Mouse (Mus musculus): ENCODE results near the gene Ltb. TPM values are rescaled to one million over a fixed set of nuclear protein-coding genes. Genes with fewer than 3 reads are reported as not detected.

Ltb gene
- polyA plus RNA-seq, 1 experiment = 0.05 TPM

DNA sequence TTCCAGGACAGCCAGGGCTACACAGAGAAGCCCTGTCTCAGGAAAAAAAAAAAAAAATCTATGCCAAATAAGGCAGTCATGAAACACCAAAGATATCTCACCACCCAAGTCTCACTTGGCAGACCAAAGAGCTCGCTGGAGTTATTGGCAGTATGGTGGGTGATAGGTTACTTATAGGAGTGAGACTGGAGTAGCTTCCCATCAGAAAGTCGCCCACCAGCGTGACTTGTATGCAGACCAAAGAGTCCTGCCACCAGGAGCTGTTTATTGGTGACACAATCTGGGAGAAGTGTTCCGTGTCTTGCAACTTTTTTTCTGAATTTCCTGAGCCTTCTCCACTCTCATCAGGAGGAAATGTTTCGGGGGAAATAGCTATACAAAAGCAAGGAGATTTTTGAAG is 45.5 kb downstream of the Ltb start:
- Histone ChIP-seq H3K27me3 (ENCODE audit: control insufficient read depth, insufficient read depth, insufficient read length) (no peaks in the 10 kb centered on the region), H3K4me2 (ENCODE audit: low read depth) (no peak overlapping the region), H3ac (ENCODE audit: control insufficient read depth, insufficient read length) (no peak overlapping the region), H3K4me3 (no peak overlapping the region), H3K36me3 (ENCODE audit: control insufficient read depth, insufficient read depth) (peaks cover 14% of the 10 kb centered on the region), H3K79me2 (ENCODE audit: control insufficient read depth, insufficient read depth) (peaks cover 30% of the 10 kb centered on the region)
- TF ChIP-seq TCF12 (IDR thresholded peaks at IDR 0.05; ENCODE audit: insufficient read depth, poor library complexity, severe bottlenecking) = no peak
- TF ChIP-seq MAX (IDR thresholded peaks at IDR 0.05; ENCODE audit: low read depth) = no peak
- TF ChIP-seq MYOD1 (IDR thresholded peaks at IDR 0.05; ENCODE audit: control insufficient read depth in 1 of 3, insufficient read length in 2 of 3, low read depth in 2 of 3) = no peak
- no peak for TF ChIP-seq MYOG (IDR thresholded peaks at IDR 0.05; ENCODE audit: control insufficient read depth in 1 of 3, insufficient read depth in 1 of 3, insufficient read length in 2 of 3, low read depth in 2 of 3)

DNA sequence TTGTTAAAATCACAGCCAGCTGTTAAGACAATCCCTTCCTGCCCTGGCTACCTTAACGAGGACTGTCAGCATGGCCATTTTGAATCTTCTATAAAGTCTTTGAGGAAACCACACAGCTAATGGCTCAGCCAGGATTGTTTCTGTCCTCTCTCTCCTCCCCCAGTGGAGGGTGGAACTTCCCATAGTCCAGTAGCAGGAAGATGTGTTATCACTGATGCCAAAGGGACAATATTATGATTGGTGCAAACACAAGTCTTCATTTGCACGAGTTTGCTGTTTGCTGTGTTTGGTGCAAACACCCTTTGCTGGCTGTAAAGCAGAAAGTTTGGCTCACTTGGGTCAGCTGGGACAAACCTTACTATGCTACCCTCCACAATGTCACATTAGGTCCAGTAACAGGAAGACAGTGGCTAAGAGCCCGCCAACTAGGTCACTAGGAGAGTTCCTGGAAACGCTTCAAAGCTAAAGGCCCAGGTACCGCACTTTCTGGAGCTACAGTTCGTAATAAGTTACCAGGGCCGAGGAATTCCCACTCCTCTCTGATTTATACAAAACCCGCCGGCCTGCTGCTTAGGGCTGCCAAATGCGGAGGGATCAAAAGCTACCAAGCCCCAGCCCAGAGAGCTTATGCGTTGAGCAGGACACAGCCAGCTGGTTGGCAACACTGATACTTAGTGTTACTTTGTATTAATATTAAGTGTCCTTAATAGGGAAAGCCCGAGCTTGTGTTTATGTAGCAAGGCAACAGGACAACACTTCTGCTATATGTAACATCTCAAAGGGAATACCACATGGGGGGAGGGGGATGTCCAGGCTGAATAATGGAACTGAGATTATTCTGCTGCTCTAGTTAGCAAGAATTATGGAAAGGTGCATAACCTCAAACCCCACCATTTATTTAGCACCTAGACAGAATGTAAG is 46.4 kb downstream of the Ltb start:
- no peaks in the 10 kb centered on the region for H3K27me3 ChIP-seq (ENCODE audit: control insufficient read depth, insufficient read depth, insufficient read length)
- H3ac ChIP-seq (ENCODE audit: control insufficient read depth, insufficient read length) = no peak overlapping the region
- H3K4me2 ChIP-seq (ENCODE audit: low read depth) = peak overlapping the region; percentile 85
- no peak for TF ChIP-seq POLR2A (IDR thresholded peaks at IDR 0.05; ENCODE audit: insufficient read length, low read depth)
- TF ChIP-seq REST (IDR thresholded peaks at IDR 0.05; ENCODE audit: insufficient read depth, insufficient read length) = no peak
- TF ChIP-seq TCF3 (IDR thresholded peaks at IDR 0.05; ENCODE audit: insufficient read length, low read depth) = no peak
- TF ChIP-seq CEBPB (IDR thresholded peaks at IDR 0.05; ENCODE audit: insufficient read depth, poor library complexity, severe bottlenecking) = no peak
- TF ChIP-seq MYOG (IDR thresholded peaks at IDR 0.05; ENCODE audit: control insufficient read depth in 1 of 3, insufficient read depth in 1 of 3, insufficient read length in 2 of 3, low read depth in 2 of 3) = no peak
- no peak for TF ChIP-seq USF1 (IDR thresholded peaks at IDR 0.05; ENCODE audit: low read depth)
- no peak for TF ChIP-seq E2F4 (IDR thresholded peaks at IDR 0.05; ENCODE audit: insufficient read depth)
- TF ChIP-seq MYOD1 (IDR thresholded peaks at IDR 0.05; ENCODE audit: control insufficient read depth in 1 of 3, insufficient read length in 2 of 3, low read depth in 2 of 3) = no peak
- TF ChIP-seq SRF (IDR thresholded peaks at IDR 0.05; ENCODE audit: control insufficient read depth, insufficient read length, low read depth) = no peak
- no peak for TF ChIP-seq TCF12 (IDR thresholded peaks at IDR 0.05; ENCODE audit: insufficient read depth, poor library complexity, severe bottlenecking)
- no peak for TF ChIP-seq MAX (IDR thresholded peaks at IDR 0.05; ENCODE audit: low read depth)
- TF ChIP-seq POLR2AphosphoS2 (IDR thresholded peaks at IDR 0.05; ENCODE audit: insufficient read length, low read depth) = no peak
- peak overlapping the region; percentile 96 for H3K4me3 ChIP-seq
- H3K36me3 ChIP-seq (ENCODE audit: control insufficient read depth, insufficient read depth) = peaks cover 23% of the 10 kb centered on the region
- peaks cover 38% of the 10 kb centered on the region for H3K79me2 ChIP-seq (ENCODE audit: control insufficient read depth, insufficient read depth)

DNA sequence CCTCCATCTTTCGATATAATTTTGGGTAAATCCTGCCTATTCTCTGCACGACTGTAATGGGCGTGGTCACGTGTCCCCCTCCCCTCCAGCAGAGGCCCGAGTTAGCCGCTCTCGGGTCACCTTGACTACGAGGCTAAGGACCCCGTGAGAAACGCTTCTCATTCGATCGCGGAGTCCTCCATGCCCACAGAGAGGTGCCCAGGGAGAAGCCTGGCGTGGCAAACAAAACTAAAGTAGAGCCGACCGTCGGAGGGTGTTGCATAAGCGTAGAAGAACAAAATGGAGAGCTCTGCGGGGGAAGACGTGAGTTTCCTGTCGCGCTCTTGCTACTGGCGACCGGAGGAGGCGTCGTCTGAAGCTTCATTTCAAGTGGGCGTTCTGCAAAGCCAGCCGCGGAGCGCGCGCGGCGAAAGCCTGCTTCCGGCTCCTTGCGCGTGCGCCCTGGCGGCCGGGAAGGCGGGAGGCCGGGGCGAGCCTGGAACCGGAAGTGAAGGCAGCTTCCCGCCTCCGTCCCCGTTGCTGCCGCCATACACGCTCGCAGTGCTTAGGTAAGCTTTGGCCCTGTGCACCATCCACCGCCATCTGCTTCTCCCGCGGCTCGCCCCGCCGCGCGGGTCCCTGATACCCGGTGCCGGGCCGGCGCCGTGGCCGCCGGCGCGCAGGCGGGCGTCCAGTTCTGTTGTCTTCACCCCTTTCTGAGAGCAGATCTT is 47.2 kb downstream of the Ltb start, which contains the start of gene Ddx39b:
Ddx39b (plus strand) TSS at position 442 of the 710 bp plus-strand sequence.
- peaks cover 46% of the 10 kb centered on the region for H3K79me2 ChIP-seq (ENCODE audit: control insufficient read depth, insufficient read depth)
- H3ac ChIP-seq (ENCODE audit: control insufficient read depth, insufficient read length) = peak within 1 kb of the TSS; percentile 67
- no peaks in the 10 kb centered on the region for H3K27me3 ChIP-seq (ENCODE audit: control insufficient read depth, insufficient read depth, insufficient read length)
- peak; percentile 60 for TF ChIP-seq E2F4 (IDR thresholded peaks at IDR 0.05; ENCODE audit: insufficient read depth)
- TF ChIP-seq MAX (IDR thresholded peaks at IDR 0.05; ENCODE audit: low read depth) = peak; percentile 94
- peak; percentile 98 for TF ChIP-seq POLR2A (IDR thresholded peaks at IDR 0.05; ENCODE audit: insufficient read length, low read depth)
- peak; percentile 97 for TF ChIP-seq POLR2AphosphoS2 (IDR thresholded peaks at IDR 0.05; ENCODE audit: insufficient read length, low read depth)
- TF ChIP-seq USF1 (IDR thresholded peaks at IDR 0.05; ENCODE audit: low read depth) = peak; percentile 96
- TF ChIP-seq CEBPB (IDR thresholded peaks at IDR 0.05; ENCODE audit: insufficient read depth, poor library complexity, severe bottlenecking) = no peak
- TF ChIP-seq MYOD1 (IDR thresholded peaks at IDR 0.05; ENCODE audit: control insufficient read depth in 1 of 3, insufficient read length in 2 of 3, low read depth in 2 of 3) = no peak
- TF ChIP-seq REST (IDR thresholded peaks at IDR 0.05; ENCODE audit: insufficient read depth, insufficient read length) = peak; percentile 60
- H3K4me2 ChIP-seq (ENCODE audit: low read depth) = peak within 1 kb of the TSS; percentile 94
- peaks cover 30% of the 10 kb centered on the region for H3K36me3 ChIP-seq (ENCODE audit: control insufficient read depth, insufficient read depth)
- H3K4me3 ChIP-seq = peak within 1 kb of the TSS; percentile 96

DNA sequence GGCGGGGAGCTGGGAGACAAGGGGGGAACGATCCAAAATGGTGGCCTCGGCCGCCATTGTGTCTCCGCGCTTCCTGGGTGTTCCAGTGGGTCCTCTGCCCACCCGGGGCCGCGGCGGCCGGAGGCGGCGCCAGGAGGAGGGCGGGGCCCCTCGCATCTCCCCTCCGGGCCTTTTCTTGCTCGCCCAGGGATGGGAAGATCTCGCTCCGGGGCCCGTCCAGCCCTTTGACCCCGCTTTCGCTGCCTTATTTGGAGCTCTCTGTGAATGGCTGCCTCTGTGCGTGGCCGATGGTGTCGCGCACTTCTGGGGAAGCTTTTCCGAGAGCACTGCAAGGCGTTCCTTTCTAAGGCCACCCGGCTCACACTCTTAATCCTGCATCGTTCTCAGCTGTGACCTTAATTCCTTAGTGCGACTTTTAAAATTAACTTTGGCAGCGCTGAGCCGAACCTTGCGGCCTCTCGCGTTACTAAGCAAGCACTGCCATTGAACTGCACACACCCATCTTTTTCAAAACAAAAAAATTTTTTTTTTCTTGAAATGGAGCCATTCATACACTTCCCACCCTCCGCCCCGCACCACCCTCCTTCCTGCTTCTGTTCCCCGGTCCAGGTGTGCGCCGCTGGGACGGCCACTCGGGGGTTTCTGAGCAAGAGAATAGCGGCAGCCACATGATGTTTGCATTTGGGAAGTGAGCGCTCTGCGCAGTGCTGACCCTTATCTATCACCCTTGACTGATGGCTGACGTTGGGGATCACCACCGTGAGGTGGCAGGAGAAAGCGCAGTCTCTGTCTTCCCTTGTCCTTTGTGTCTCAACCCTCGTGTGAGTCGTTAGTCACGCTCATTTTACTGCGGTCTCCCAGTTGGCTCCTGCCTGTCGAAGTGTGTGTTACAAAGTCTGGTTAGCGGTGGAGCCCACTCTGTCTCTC is 48.0 kb downstream of the Ltb start:
- peaks cover 38% of the 10 kb centered on the region for H3K36me3 ChIP-seq (ENCODE audit: control insufficient read depth, insufficient read depth)
- TF ChIP-seq MYOG (IDR thresholded peaks at IDR 0.05; ENCODE audit: control insufficient read depth in 1 of 3, insufficient read depth in 1 of 3, insufficient read length in 2 of 3, low read depth in 2 of 3) (no peak), SRF (IDR thresholded peaks at IDR 0.05; ENCODE audit: control insufficient read depth, insufficient read length, low read depth) (peak; percentile 84), USF1 (IDR thresholded peaks at IDR 0.05; ENCODE audit: low read depth) (no peak), REST (IDR thresholded peaks at IDR 0.05; ENCODE audit: insufficient read depth, insufficient read length) (no peak), POLR2AphosphoS2 (IDR thresholded peaks at IDR 0.05; ENCODE audit: insufficient read length, low read depth) (peak; percentile 74), TCF3 (IDR thresholded peaks at IDR 0.05; ENCODE audit: insufficient read length, low read depth) (no peak), CEBPB (IDR thresholded peaks at IDR 0.05; ENCODE audit: insufficient read depth, poor library complexity, severe bottlenecking) (no peak), MYOD1 (IDR thresholded peaks at IDR 0.05; ENCODE audit: control insufficient read depth in 1 of 3, insufficient read length in 2 of 3, low read depth in 2 of 3) (no peak), POLR2A (IDR thresholded peaks at IDR 0.05; ENCODE audit: insufficient read length, low read depth) (peak; percentile 52), TCF12 (IDR thresholded peaks at IDR 0.05; ENCODE audit: insufficient read depth, poor library complexity, severe bottlenecking) (no peak), E2F4 (IDR thresholded peaks at IDR 0.05; ENCODE audit: insufficient read depth) (no peak), MAX (IDR thresholded peaks at IDR 0.05; ENCODE audit: low read depth) (no peak)
- peak overlapping the region; percentile 96 for H3K4me3 ChIP-seq
- peak overlapping the region; percentile 67 for H3ac ChIP-seq (ENCODE audit: control insufficient read depth, insufficient read length)
- H3K27me3 ChIP-seq (ENCODE audit: control insufficient read depth, insufficient read depth, insufficient read length) = no peaks in the 10 kb centered on the region
- H3K4me2 ChIP-seq (ENCODE audit: low read depth) = peak overlapping the region; percentile 94
- peaks cover 54% of the 10 kb centered on the region for H3K79me2 ChIP-seq (ENCODE audit: control insufficient read depth, insufficient read depth)
